Mouse (Mus musculus): ENCODE results near the gene Fam129a.
"Not testable (repeated sequence)": the region's sequence is repeated elsewhere in the genome, so short reads cannot be mapped to it uniquely, and the experiment has no call there.

Fam129a gene

GRCm38 (mm10) chr1:151710424-151711055 is 139.6 kb downstream of the Fam129a start:
- in situ Hi-C loops (cut with MboI; ENCODE audit: low pct_unique_long_range_greater_than_20kb in 1 of 2, low sequenced_read_pairs in 2 of 2, unreplicated experiment in 1 of 2): loop anchor here in 1 of 2 experiments (25.0 kb wide), 1 partner anchor 223 kb away; no protein-coding TSS in a partner anchor

- in situ Hi-C loops (cut with MboI; ENCODE audit: low pct_unique_long_range_greater_than_20kb in 1 of 2, low sequenced_read_pairs in 2 of 2, unreplicated experiment in 1 of 2): loop anchor here in 1 of 2 experiments (25.0 kb wide), 1 partner anchor 224 kb away; no protein-coding TSS in a partner anchor
Measured at GRCm38 (mm10) chr1:151711062-151711461, 140.1 kb downstream of the Fam129a start.

GRCm38 (mm10) chr1:151712664-151713063 is 141.7 kb downstream of the Fam129a start:
- in situ Hi-C loops (cut with MboI; ENCODE audit: low pct_unique_long_range_greater_than_20kb in 1 of 2, low sequenced_read_pairs in 2 of 2, unreplicated experiment in 1 of 2): loop anchor here in 1 of 2 experiments (25.0 kb wide), 1 partner anchor 225 kb away; no protein-coding TSS in a partner anchor

GRCm38 (mm10) chr1:151713622-151714021 is 142.6 kb downstream of the Fam129a start:
- in situ Hi-C loops (cut with MboI; ENCODE audit: low pct_unique_long_range_greater_than_20kb in 1 of 2, low sequenced_read_pairs in 2 of 2, unreplicated experiment in 1 of 2): loop anchor here in 1 of 2 experiments (25.0 kb wide), 1 partner anchor 226 kb away; no protein-coding TSS in a partner anchor

- in situ Hi-C loops (cut with MboI; ENCODE audit: low pct_unique_long_range_greater_than_20kb in 1 of 2, low sequenced_read_pairs in 2 of 2, unreplicated experiment in 1 of 2): loop anchor here in 1 of 2 experiments (25.0 kb wide), 1 partner anchor 229 kb away; no protein-coding TSS in a partner anchor
Measured at GRCm38 (mm10) chr1:151716024-151716710, 145.2 kb downstream of the Fam129a start.

GRCm38 (mm10) chr1:151717624-151718023 is 146.6 kb downstream of the Fam129a start:
- in situ Hi-C loops (cut with MboI; ENCODE audit: low pct_unique_long_range_greater_than_20kb in 1 of 2, low sequenced_read_pairs in 2 of 2, unreplicated experiment in 1 of 2): loop anchor here in 1 of 2 experiments (25.0 kb wide), 1 partner anchor 230 kb away; no protein-coding TSS in a partner anchor

GRCm38 (mm10) chr1:151718575-151718974 is 147.6 kb downstream of the Fam129a start:
- in situ Hi-C loops (cut with MboI; ENCODE audit: low pct_unique_long_range_greater_than_20kb in 1 of 2, low sequenced_read_pairs in 2 of 2, unreplicated experiment in 1 of 2): loop anchor here in 1 of 2 experiments (25.0 kb wide), 1 partner anchor 231 kb away; no protein-coding TSS in a partner anchor

GRCm38 (mm10) chr1:151719911-151720310 is 148.9 kb downstream of the Fam129a start:
- in situ Hi-C loops (cut with MboI; ENCODE audit: low pct_unique_long_range_greater_than_20kb in 1 of 2, low sequenced_read_pairs in 2 of 2, unreplicated experiment in 1 of 2): loop anchor here in 1 of 2 experiments (25.0 kb wide), 1 partner anchor 233 kb away; no protein-coding TSS in a partner anchor

- in situ Hi-C loops (cut with MboI; ENCODE audit: low pct_unique_long_range_greater_than_20kb in 1 of 2, low sequenced_read_pairs in 2 of 2, unreplicated experiment in 1 of 2): loop anchor here in 1 of 2 experiments (25.0 kb wide), 1 partner anchor 233 kb away; no protein-coding TSS in a partner anchor
Measured at GRCm38 (mm10) chr1:151720566-151720965, 149.6 kb downstream of the Fam129a start.

- in situ Hi-C loops (cut with MboI; ENCODE audit: low pct_unique_long_range_greater_than_20kb in 1 of 2, low sequenced_read_pairs in 2 of 2, unreplicated experiment in 1 of 2): loop anchor here in 1 of 2 experiments (25.0 kb wide), 1 partner anchor 234 kb away; no protein-coding TSS in a partner anchor
Measured at GRCm38 (mm10) chr1:151721357-151721983, 150.5 kb downstream of the Fam129a start.

GRCm38 (mm10) chr1:151723771-151724170 is 152.8 kb downstream of the Fam129a start:
- in situ Hi-C loops (cut with MboI; ENCODE audit: low pct_unique_long_range_greater_than_20kb in 1 of 2, low sequenced_read_pairs in 2 of 2, unreplicated experiment in 1 of 2): loop anchor here in 1 of 2 experiments (25.0 kb wide), 1 partner anchor 236 kb away; no protein-coding TSS in a partner anchor

GRCm38 (mm10) chr1:151725590-151725989 is 154.6 kb downstream of the Fam129a start:
- in situ Hi-C loops (cut with MboI; ENCODE audit: low pct_unique_long_range_greater_than_20kb in 1 of 2, low sequenced_read_pairs in 2 of 2, unreplicated experiment in 1 of 2): no loop called here

GRCm38 (mm10) chr1:151726358-151726757 is 155.4 kb downstream of the Fam129a start:
- in situ Hi-C loops (cut with MboI; ENCODE audit: low pct_unique_long_range_greater_than_20kb in 1 of 2, low sequenced_read_pairs in 2 of 2, unreplicated experiment in 1 of 2): no loop called here

- in situ Hi-C loops (cut with MboI; ENCODE audit: low pct_unique_long_range_greater_than_20kb in 1 of 2, low sequenced_read_pairs in 2 of 2, unreplicated experiment in 1 of 2): no loop called here
Measured at GRCm38 (mm10) chr1:151728141-151728540, 157.2 kb downstream of the Fam129a start.

GRCm38 (mm10) chr1:151737146-151737545 is 166.2 kb downstream of the Fam129a start:
- in situ Hi-C loops (cut with MboI; ENCODE audit: low pct_unique_long_range_greater_than_20kb in 1 of 2, low sequenced_read_pairs in 2 of 2, unreplicated experiment in 1 of 2): no loop called here

GRCm38 (mm10) chr1:151741199-151741621 is 170.2 kb downstream of the Fam129a start:
- in situ Hi-C loops (cut with MboI; ENCODE audit: low pct_unique_long_range_greater_than_20kb in 1 of 2, low sequenced_read_pairs in 2 of 2, unreplicated experiment in 1 of 2): no loop called here

GRCm38 (mm10) chr1:151749894-151750293 is 178.9 kb downstream of the Fam129a start:
- in situ Hi-C loops (cut with MboI; ENCODE audit: low pct_unique_long_range_greater_than_20kb in 1 of 2, low sequenced_read_pairs in 2 of 2, unreplicated experiment in 1 of 2): not testable (repeated sequence)

GRCm38 (mm10) chr1:151752946-151753345 is 182.0 kb downstream of the Fam129a start:
- in situ Hi-C loops (cut with MboI; ENCODE audit: low pct_unique_long_range_greater_than_20kb in 1 of 2, low sequenced_read_pairs in 2 of 2, unreplicated experiment in 1 of 2): no loop called here

All from mouse embryonic stem cell (cell line).